Mouse (Mus musculus) urinary bladder, postnatal 0 days (tissue): ENCODE measurements around the gene Ucma. TPM values are rescaled to one million over a fixed set of nuclear protein-coding genes. Genes with fewer than 3 reads are reported as not detected.

Source experiments
- polyA plus RNA-seq: library from polyadenylated mRNA; unstranded; fragments of >200 nt; fragmentation: Nextera tagmentation; extraction: Ambion mirVana; gene quantifications from 2 replicates; pipeline ENCODE4 v1.2.1, GENCODE M21; 2015

Ucma gene
- not detected in 2 replicates for polyA plus RNA-seq

DNA sequence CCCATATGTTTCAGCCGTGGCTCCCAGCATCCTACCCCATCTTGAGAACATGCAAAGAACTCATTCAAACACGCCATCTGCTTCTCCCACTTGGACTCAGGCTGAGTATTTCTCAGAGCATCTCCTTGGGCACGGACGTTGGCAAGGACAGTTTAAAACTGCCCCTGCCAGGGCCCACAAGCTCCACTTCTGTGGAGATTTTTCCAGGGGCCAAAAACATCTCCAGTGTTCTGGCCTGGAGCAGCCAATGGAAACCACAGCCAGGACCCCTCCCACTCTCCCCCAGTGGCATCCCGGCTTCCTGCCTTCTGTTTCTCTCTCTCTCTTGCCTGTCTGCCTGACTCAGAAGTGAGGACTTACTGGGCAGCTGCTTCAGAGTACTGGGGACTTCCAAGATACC, at the start of gene Ucma:
TSS of gene Ucma (plus strand) at position 316 of the 400 bp plus-strand sequence.

DNA sequence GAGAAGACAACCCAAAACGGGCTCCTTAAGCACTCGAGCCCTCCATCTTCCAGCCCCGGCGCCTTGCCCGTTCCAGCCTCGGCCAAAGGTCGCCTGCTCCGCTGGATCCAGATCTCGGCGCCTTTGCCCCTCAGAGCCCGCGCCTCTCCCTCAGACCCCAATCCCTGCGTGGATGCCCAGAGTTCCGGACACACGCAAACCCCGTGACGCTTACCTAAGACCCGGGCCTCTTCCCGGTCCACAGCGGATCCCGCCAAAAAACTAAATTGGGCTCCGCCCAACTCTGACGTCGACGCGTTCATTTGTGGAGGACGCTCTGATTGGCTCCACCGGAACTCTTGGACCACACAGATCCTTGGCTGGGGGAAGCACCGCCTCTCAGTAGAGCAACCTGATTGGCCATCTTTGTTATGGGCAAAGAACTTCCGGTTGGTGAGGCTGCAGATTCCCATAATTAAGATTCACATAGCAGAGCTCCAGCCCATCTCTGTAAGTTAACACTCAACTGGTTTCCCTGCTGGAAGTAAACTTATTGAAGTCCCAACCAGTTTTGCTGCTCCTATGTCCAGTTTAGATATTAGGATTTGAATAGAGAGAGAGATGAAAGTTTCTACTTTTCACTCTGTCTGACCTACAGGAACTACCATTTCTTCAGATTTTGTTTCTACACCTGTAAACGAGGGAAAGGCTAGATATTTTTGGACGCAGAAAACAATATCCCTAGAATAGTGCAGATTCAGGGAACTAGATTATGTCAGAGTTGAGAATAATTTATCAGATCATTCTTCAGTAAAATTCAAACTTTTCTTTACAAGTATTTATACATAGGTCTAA, 36.8 kb downstream of the Ucma start, which contains the start of gene Mcm10:
TSS of gene Mcm10 (minus strand) at position 301 of the 834 bp plus-strand sequence.

Other genes with a start within 250 kb of the Ucma start
- gene Sephs1, start 94.6 kb upstream of the Ucma start, polyA plus RNA-seq, result 28.8 and 30.4 TPM in 2 replicates
- 84.6 and 102 TPM in 2 replicates for gene Phyh, start 57.1 kb upstream of the Ucma start, polyA plus RNA-seq
- gene Mcm10, start 36.7 kb downstream of the Ucma start, polyA plus RNA-seq, result 5.9 and 7.0 TPM in 2 replicates
- gene Optn, start 87.9 kb downstream of the Ucma start, polyA plus RNA-seq, result 18.8 and 20.3 TPM in 2 replicates
- gene Ccdc3, start 161.7 kb downstream of the Ucma start, polyA plus RNA-seq, result 9.2 and 11.7 TPM in 2 replicates